Mouse (Mus musculus) limb, embryonic 14.5 days (tissue): Measurements from ENCODE around the gene Gjc3. TPM values are rescaled to one million over a fixed set of nuclear protein-coding genes. Genes with fewer than 3 reads are reported as not detected.

Source experiments
- ATAC-seq: fragments of 200-750 bp; cut with Nextera tagmentation; 2 replicates; pipeline ENCODE4 v1.8.0; 2017; ENCODE audit warnings: low read depth, moderate number of reproducible peaks, moderate TSS enrichment; ENCODE audit not compliant: low FRiP score
- DNase-seq: peaks from one replicate; pipeline ENCODE4 v3.0.0-alpha.2; 2015; ENCODE audit warnings: low spot score
- H3K27ac ChIP-seq: fragments of 300-500 bp; sonication (generic); replicated peaks from 2 replicates; pipeline ENCODE4 v1.5.1; 2014; ENCODE audit warnings: low read depth, mild to moderate bottlenecking, low read length, moderate library complexity, mixed read lengths
- H3K27me3 ChIP-seq: fragments of 300-500 bp; sonication (generic); 2 replicates; pipeline ENCODE4 v1.6.1; 2014; ENCODE audit warnings: low read length, mixed read lengths; ENCODE audit not compliant: control insufficient read depth, insufficient read depth
- H3K36me3 ChIP-seq: fragments of 300-500 bp; sonication (generic); 2 replicates; pipeline ENCODE4 v1.6.1; 2014; ENCODE audit warnings: mild to moderate bottlenecking, low read length, moderate library complexity, mixed read lengths; ENCODE audit not compliant: control insufficient read depth, insufficient read depth
- H3K4me1 ChIP-seq: fragments of 300-500 bp; sonication (generic); 2 replicates; pipeline ENCODE4 v1.6.1; 2014; ENCODE audit warnings: antibody characterized with exemption, low read length, mixed read lengths; ENCODE audit not compliant: control insufficient read depth, insufficient read depth
- H3K4me2 ChIP-seq: fragments of 300-500 bp; sonication (generic); replicated peaks from 2 replicates; pipeline ENCODE4 v1.6.1; 2014; ENCODE audit warnings: low read depth, mild to moderate bottlenecking, low read length, moderate library complexity; ENCODE audit not compliant: severe bottlenecking
- H3K4me3 ChIP-seq: fragments of 300-500 bp; sonication (generic); replicated peaks from 2 replicates; pipeline ENCODE4 v1.5.1; 2014; ENCODE audit warnings: low read length
- H3K9ac ChIP-seq: fragments of 300-500 bp; sonication (generic); 2 replicates; pipeline ENCODE4 v1.6.1; 2014; ENCODE audit warnings: mild to moderate bottlenecking, low read depth, low read length, moderate library complexity; ENCODE audit not compliant: severe bottlenecking
- H3K9me3 ChIP-seq: fragments of 300-500 bp; sonication (generic); 2 replicates; pipeline ENCODE4 v1.6.1; 2016; ENCODE audit warnings: low read length; ENCODE audit not compliant: control insufficient read depth
- POLR2A ChIP-seq: fragments of 200-500 bp; IDR thresholded peaks from 2 replicates; pipeline ENCODE4 v1.8.0; 2012; ENCODE audit warnings: inconsistent platforms, mild to moderate bottlenecking, moderate library complexity, borderline replicate concordance; ENCODE audit not compliant: insufficient read depth, insufficient read length; ENCODE audit errors: extremely low read depth
- WGBS: fragments of 180-500 bp; shearing (Covaris S2); extraction: QIAGEN DNeasy Blood & Tissue Kit; methylation state at CpG from one replicate; pipeline ENCODE4 v1.1.7; 2014; 5-methylcytosine and 5-hydroxymethylcytosine counted together
- polyA plus RNA-seq, 2 experiments: library from polyadenylated mRNA; depleted of rRNA in 1 of 2; stranded (reverse) in 1 of 2; unstranded in 1 of 2; fragments of >200 nt; fragmentation: Nextera tagmentation in 1 of 2; extraction: Ambion mirVana in 1 of 2; gene quantifications; 2 replicates each; pipeline versions ENCODE4 v1.2.1 to v1.2.3; 2012 to 2014

Gjc3 gene
- polyA plus RNA-seq, 2 experiments, result 0.36 to 1.1 TPM

DNA sequence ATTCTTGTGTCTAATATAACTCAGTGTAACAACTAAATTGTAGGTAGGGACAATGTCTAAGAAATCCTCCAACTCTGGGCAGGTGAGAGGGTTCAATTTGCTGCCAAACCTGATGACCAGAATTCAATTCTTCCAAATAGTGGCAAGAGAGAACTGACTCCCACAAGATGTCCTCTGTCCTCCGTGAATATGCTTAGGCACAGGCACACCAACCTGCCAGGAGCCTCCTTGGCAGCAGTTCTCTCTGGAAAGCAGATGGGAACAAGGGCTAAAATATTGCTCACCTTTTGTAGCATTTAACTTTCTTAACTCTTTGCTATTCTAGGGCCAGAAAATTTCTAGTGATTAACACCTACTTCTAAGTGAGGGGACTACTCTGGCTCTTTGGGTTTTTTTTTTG is 14.4 kb upstream of the Gjc3 start:
- no peaks in the 10 kb centered on the region for H3K9me3 ChIP-seq
- H3K36me3 ChIP-seq, result no peaks in the 10 kb centered on the region
- DNase-seq, result no peak
- no peaks in the 10 kb centered on the region for H3K4me1 ChIP-seq
- H3K4me3 ChIP-seq, result no peak overlapping the region
- no peak overlapping the region for H3K9ac ChIP-seq
- 33% methylated on average over 1 of the region's 1 CpGs for WGBS
- H3K4me2 ChIP-seq, result no peak overlapping the region
- ATAC-seq, result no peak
- H3K27ac ChIP-seq, result no peak overlapping the region
- H3K27me3 ChIP-seq, result no peaks in the 10 kb centered on the region
- TF ChIP-seq POLR2A, result no peak

DNA sequence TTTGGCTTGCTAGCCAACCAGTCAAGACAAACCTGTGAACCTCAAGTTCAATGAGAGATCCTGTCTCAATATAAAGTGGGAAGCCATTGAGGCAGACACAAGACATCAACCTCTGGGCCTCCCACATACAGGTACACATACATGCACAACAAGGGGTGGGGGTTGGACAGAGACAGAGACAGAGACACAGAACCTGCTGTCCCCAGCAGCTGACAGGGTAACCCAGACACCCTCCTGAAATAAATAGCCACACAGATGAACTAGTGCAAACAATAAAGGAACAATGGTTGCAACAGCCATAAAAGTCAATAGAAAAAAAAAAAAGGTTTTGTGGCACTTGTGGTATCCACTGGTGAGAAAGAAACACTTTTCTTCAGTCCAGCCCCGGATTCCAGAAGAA is 12.5 kb upstream of the Gjc3 start:
- TF ChIP-seq POLR2A, result no peak
- no peak overlapping the region for H3K4me3 ChIP-seq
- 56% methylated on average over 1 of the region's 1 CpGs for WGBS
- no peak for DNase-seq
- no peak overlapping the region for H3K27ac ChIP-seq
- no peaks in the 10 kb centered on the region for H3K27me3 ChIP-seq
- H3K9ac ChIP-seq, result no peak overlapping the region
- no peak overlapping the region for H3K4me2 ChIP-seq
- no peaks in the 10 kb centered on the region for H3K36me3 ChIP-seq
- H3K4me1 ChIP-seq, result no peaks in the 10 kb centered on the region
- H3K9me3 ChIP-seq, result no peaks in the 10 kb centered on the region
- ATAC-seq, result no peak

DNA sequence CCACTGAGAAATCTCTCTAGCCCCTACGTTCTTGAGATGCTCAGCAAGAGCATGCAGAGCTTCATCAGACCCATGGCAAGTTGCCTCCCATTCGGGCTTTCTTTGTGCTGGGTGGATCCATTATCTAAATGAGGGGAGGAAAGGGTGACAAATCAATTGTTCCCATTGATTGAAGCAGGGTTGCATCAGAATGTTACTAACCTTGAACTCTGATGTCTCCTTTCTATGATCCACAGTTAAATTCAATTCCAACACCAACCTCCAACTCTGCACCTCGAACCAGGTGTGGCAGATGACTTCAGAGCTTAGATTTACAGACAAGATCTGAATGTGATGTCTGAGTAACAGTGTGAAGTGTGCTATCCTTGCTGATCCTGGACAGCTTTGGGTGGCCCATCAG is 11.8 kb upstream of the Gjc3 start:
- no peak for TF ChIP-seq POLR2A
- no peaks in the 10 kb centered on the region for H3K4me1 ChIP-seq
- H3K4me2 ChIP-seq, result no peak overlapping the region
- H3K36me3 ChIP-seq, result no peaks in the 10 kb centered on the region
- no peaks in the 10 kb centered on the region for H3K27me3 ChIP-seq
- WGBS, result 60% methylated on average over 3 of the region's 3 CpGs
- no peak overlapping the region for H3K27ac ChIP-seq
- H3K9ac ChIP-seq, result no peak overlapping the region
- ATAC-seq (no peak), DNase-seq (no peak)
- H3K4me3 ChIP-seq, result no peak overlapping the region
- H3K9me3 ChIP-seq, result no peaks in the 10 kb centered on the region

DNA sequence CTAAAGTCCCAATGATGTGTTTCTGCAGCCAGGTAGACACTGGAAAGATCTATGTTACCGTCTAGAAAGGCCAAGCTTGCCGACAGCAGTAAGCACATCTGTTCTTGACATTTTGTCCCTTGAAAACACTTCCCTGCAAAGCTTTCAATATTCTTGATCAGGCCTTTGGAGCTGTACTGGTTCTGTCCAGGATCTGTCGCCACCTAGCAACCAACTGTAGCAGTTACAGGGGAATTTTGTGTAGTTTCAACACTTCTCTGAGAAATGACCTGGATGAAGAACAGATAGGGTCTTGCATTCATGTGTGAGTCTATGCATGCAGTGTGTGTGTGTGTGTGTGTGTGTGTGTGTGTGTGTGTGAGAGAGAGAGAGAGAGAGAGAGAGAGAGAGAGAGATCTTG is 10.8 kb upstream of the Gjc3 start:
- no peak for ATAC-seq
- DNase-seq, result peak; percentile 16
- Histone ChIP-seq H3K4me1 (no peaks in the 10 kb centered on the region), H3K27ac (no peak overlapping the region), H3K36me3 (no peaks in the 10 kb centered on the region), H3K4me2 (no peak overlapping the region), H3K9me3 (no peaks in the 10 kb centered on the region), H3K4me3 (no peak overlapping the region), H3K27me3 (no peaks in the 10 kb centered on the region), H3K9ac (no peak overlapping the region)
- 51% methylated on average over 3 of the region's 3 CpGs for WGBS
- no peak for TF ChIP-seq POLR2A

DNA sequence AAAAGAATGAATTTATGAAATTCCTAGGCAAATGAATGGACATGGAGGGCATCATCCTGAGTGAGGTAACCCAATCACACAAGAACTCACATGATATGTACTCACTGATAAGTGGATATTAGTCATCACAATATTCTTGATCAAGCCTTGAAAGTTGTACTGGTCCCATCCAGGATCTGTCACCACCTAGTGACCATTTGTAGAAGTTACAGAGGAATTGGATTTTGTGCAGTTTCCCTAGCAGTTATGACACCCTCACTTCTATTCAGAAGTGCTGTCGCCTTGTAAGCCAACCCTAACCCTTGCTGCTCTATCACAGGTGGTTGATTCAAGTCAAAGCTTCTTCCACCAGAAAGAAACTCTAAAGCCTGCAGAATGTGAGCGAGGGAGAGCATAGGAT is 10.3 kb upstream of the Gjc3 start:
- 69% methylated on average over 2 of the region's 2 CpGs for WGBS

DNA sequence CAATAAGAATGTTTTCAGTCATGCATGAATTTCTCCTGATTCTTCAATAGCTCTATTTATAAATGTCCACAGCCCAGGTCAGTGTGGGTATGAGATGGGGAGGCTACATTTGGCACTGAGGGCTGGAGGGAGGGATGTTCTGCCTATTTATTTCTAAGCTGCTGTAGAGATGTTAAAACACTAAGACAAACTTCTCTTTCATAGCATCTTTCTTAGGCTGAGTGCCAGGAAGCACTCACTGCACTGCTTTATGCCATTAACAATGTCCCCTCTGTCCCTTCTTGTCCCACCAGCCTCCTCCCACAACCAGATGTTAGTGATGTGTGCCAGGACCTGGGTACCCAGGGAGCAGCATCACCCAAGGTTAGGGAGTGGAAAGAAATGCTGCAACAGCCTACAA is 3.6 kb upstream of the Gjc3 start:
- DNase-seq (peak; percentile 56), ATAC-seq (peak; percentile 50; the same call in 1 of the 2 replicates)
- no peak overlapping the region for H3K9ac ChIP-seq
- no peak for TF ChIP-seq POLR2A
- no peak overlapping the region for H3K4me2 ChIP-seq
- no peaks in the 10 kb centered on the region for H3K27me3 ChIP-seq
- no peaks in the 10 kb centered on the region for H3K9me3 ChIP-seq
- H3K27ac ChIP-seq, result no peak overlapping the region
- no peaks in the 10 kb centered on the region for H3K4me1 ChIP-seq
- H3K36me3 ChIP-seq, result no peaks in the 10 kb centered on the region
- no peak overlapping the region for H3K4me3 ChIP-seq

More for the DNA sequence above, 10.3 kb upstream of the Gjc3 start:
- Histone ChIP-seq H3K27me3 (no peaks in the 10 kb centered on the region), H3K36me3 (no peaks in the 10 kb centered on the region), H3K9me3 (no peaks in the 10 kb centered on the region), H3K4me3 (no peak overlapping the region), H3K9ac (no peak overlapping the region), H3K27ac (no peak overlapping the region), H3K4me1 (no peaks in the 10 kb centered on the region), H3K4me2 (no peak overlapping the region)
- DNase-seq (no peak), ATAC-seq (no peak)
- TF ChIP-seq POLR2A, result no peak
